Mouse (Mus musculus) T-helper 17 cell (primary cell): ENCODE data around the gene Gm3115.

Experiments
- in situ Hi-C, 2 experiments: fragments of 300-600 bp; cut with MboI, MseI; formaldehyde crosslinking; loops; 1 replicate in 1 of 2; 2 replicates in 1 of 2; pipeline ENCODE4 v1.15.1; 2025; ENCODE audit warnings: high pct_unique_total_duplicates in 2 of 2

Gm3115 gene

GRCm38 (mm10) chr14:4083820-4084219 lies at the start of gene Gm3115:
Gene Gm3115 (plus strand): TSS chr14:4084120.
- in situ Hi-C loops = loop anchor here in 1 of 2 experiments (5.0 kb wide), 1 partner anchor 1973 kb away; the partner anchor contains the start of gene Gm6337

GRCm38 (mm10) chr14:4110426-4110825 lies 26.5 kb downstream of the Gm3115 start, which contains the start of gene Gm8108:
Gene Gm8108 (plus strand): TSS chr14:4110526.
- in situ Hi-C loops = loop anchor here in 1 of 2 experiments (25.0 kb wide), 1 partner anchor 1277 kb away; the partner anchor contains the start of gene Gm3500

- in situ Hi-C loops = loop anchor here in 1 of 2 experiments (10.0 kb wide), 1 partner anchor 1703 kb away; no protein-coding TSS in a partner anchor
Observed at GRCm38 (mm10) chr14:4141646-4142045, 57.7 kb downstream of the Gm3115 start.
